In genomic region chr2:173545992-173546703, GRCm38 (mm10) we compare ENCODE assay signal across 8 mouse cellular contexts. TPM values are rescaled to one million over a fixed set of nuclear protein-coding genes. Genes with fewer than 3 reads are reported as not detected.
DNase-seq lines count a peak whose midpoint lies in the region; TF ChIP-seq lines count a peak whose summit lies in the region.

No protein-coding gene starts in this region.

- TF ChIP-seq CTCF in gastrocnemius, adult 2 months (IDR thresholded peaks at IDR 0.05), result peak; percentile 87
- peak; percentile 86 for TF ChIP-seq CTCF in left cerebral cortex, adult 2 months (IDR thresholded peaks at IDR 0.05)

- H3K4me3 ChIP-seq in gastrocnemius, adult 2 months, result no peak overlapping the region
- H3K4me3 ChIP-seq in left cerebral cortex, adult 2 months, result no peak overlapping the region

- intact Hi-C loops in gastrocnemius, adult 2 months (cut with DNase I), result loop anchor here (1.0 to 5.0 kb wide), 3 partner anchors 315 to 439 kb away; no protein-coding TSS in a partner anchor
- intact Hi-C loops in left cerebral cortex, adult 2 months (cut with DNase I), result loop anchor here (1.0 to 5.0 kb wide), 4 partner anchors 94 to 360 kb away; partner anchors contain the start of gene Zbp1

- H3K27ac ChIP-seq in gastrocnemius, adult 2 months, result no peak overlapping the region
- H3K27ac ChIP-seq in left cerebral cortex, adult 2 months, result no peak overlapping the region

- peak; percentile 79 for DNase-seq in T-cell, adult 2 months (ENCODE audit: low spot score)
- peak; percentile 79 to 86 for DNase-seq in cerebellum, postnatal 25 days
- peak; percentile 83 for DNase-seq in gastrocnemius, adult 2 months
- peak; percentile 44 for DNase-seq in hindlimb bud, embryonic 11.5 days (ENCODE audit: extremely low spot score, low read depth, low spot score)
- peak; percentile 82 to 92 for DNase-seq in left cerebral cortex, adult 2 months (ENCODE audit: extremely low spot score in 1 of 2, low spot score in 2 of 2)
- peak; percentile 86 for DNase-seq in mesoderm, embryonic 11.5 days (ENCODE audit: low read depth, low spot score)
- peak; percentile 80 for DNase-seq in right cerebral cortex, postnatal 25 days
- peak; percentile 82 for DNase-seq in urinary bladder, postnatal 25 days (ENCODE audit: low spot score)

RNA-seq across cellular contexts. Expression of gene 1700021F07Rik, which starts 23.8 kb away (rescaled TPM):
- not detected for total RNA-seq in gastrocnemius, adult 2 months (2021)
- not detected for total RNA-seq in left cerebral cortex, adult 2 months (2021)

RNA-seq across cellular contexts. Expression of gene Ankrd60, which starts 32.0 kb away (rescaled TPM):
- not detected for total RNA-seq in gastrocnemius, adult 2 months (2021)
- not detected for total RNA-seq in left cerebral cortex, adult 2 months (2021)
